Mouse (Mus musculus): ENCODE measurements around the gene Tm7sf2.

DNA sequence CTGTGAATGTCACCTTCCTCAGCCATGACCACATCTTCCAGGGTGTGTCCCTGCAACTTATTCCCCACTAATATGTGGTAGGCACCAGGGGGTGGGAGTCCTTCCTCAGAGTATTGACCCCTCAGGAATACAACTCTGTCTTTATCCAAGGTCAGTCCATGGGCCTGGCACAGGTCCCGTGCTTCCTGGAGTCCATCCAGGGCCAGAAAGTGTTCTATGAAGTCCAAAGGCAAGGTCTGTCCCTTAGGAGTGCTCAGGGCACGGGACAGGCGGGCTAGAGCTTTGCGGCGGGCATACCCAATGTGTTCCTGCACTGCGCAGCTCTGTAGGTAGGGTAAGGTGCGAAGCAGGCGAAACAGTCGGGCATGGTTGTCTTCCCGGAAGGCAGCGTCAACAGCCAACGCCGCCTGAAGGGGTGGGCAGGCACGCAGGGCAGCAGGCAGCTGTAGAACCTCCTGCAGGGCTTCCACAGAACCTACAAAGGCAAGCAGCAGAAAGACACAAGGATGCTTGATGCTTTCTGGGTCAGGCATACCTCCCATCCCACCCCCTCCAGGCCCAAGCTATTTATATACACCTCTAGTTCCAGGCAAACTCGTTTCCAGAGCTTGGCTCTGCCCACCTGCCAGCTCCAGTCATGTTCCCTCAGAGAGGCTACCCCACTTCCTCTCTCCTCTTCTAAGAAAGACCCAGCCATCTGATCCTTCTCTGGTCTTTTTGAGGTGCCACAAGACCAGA, 48.1 kb upstream of the Tm7sf2 start:
- TF ChIP-seq HCFC1 (IDR thresholded peaks at IDR 0.05; ENCODE audit: borderline replicate concordance, insufficient read depth, low read length) (no peak), ZNF384 (IDR thresholded peaks at IDR 0.05; ENCODE audit: low read depth, low read length) (no peak)

Measured in ES-E14 (cell line).